Mouse (Mus musculus) midbrain, embryonic 16.5 days (tissue): Measurements from ENCODE around the gene Cntnap1. TPM values are rescaled to one million over a fixed set of nuclear protein-coding genes. Genes with fewer than 3 reads are reported as not detected.

Experiments used
- ATAC-seq: fragments of 200-750 bp; cut with Nextera tagmentation; 2 replicates; pipeline ENCODE4 v1.8.0; 2017; ENCODE audit warnings: moderate TSS enrichment
- H3K27ac ChIP-seq: fragments of 300-500 bp; sonication (generic); 2 replicates; pipeline ENCODE4 v1.5.1; 2014; ENCODE audit warnings: mild to moderate bottlenecking, low read length, mixed read lengths
- H3K27me3 ChIP-seq: fragments of 300-500 bp; sonication (generic); 2 replicates; pipeline ENCODE4 v1.6.1; 2014; ENCODE audit warnings: low read depth, low read length, mixed read lengths; ENCODE audit not compliant: control insufficient read depth, insufficient read depth
- H3K36me3 ChIP-seq: fragments of 300-500 bp; sonication (generic); 2 replicates; pipeline ENCODE4 v1.6.1; 2014; ENCODE audit warnings: mild to moderate bottlenecking, low read length, moderate library complexity, mixed read lengths; ENCODE audit not compliant: control insufficient read depth, insufficient read depth
- H3K4me1 ChIP-seq: fragments of 300-500 bp; sonication (generic); 2 replicates; pipeline ENCODE4 v1.6.1; 2014; ENCODE audit warnings: mild to moderate bottlenecking, low read length, mixed read lengths; ENCODE audit not compliant: control insufficient read depth, insufficient read depth
- H3K4me2 ChIP-seq: fragments of 300-500 bp; sonication (generic); 2 replicates; pipeline ENCODE4 v1.6.1; 2014; ENCODE audit warnings: mild to moderate bottlenecking, low read length, mixed read lengths
- H3K4me3 ChIP-seq: fragments of 300-500 bp; sonication (generic); 2 replicates; pipeline ENCODE4 v1.5.1; 2014; ENCODE audit warnings: low read depth, mild to moderate bottlenecking, low read length, moderate library complexity, mixed read lengths
- H3K9ac ChIP-seq: fragments of 300-500 bp; sonication (generic); 2 replicates; pipeline ENCODE4 v1.6.1; 2014; ENCODE audit warnings: low read depth, low read length, mixed read lengths
- H3K9me3 ChIP-seq: fragments of 300-500 bp; sonication (generic); replicated peaks from 2 replicates; pipeline ENCODE4 v1.6.1; 2014; ENCODE audit warnings: mild to moderate bottlenecking, low read length, mixed read lengths; ENCODE audit not compliant: control insufficient read depth, poor library complexity, severe bottlenecking
- WGBS: fragments of 180-500 bp; shearing (Covaris S2); extraction: QIAGEN DNeasy Blood & Tissue Kit; methylation state at CpG from one replicate; pipeline ENCODE4 v1.1.7; 2014; 5-methylcytosine and 5-hydroxymethylcytosine counted together
- polyA plus RNA-seq: library from polyadenylated mRNA; unstranded; fragments of >200 nt; fragmentation: Nextera tagmentation; extraction: Ambion mirVana; gene quantifications from 2 replicates; pipeline ENCODE4 v1.2.1, GENCODE M21; 2015

The Cntnap1 gene
- polyA plus RNA-seq, 1 experiment from 2014 or later, result 4.7 TPM

- Histone ChIP-seq H3K4me2 (no peak overlapping the region), H3K27ac (no peak overlapping the region), H3K4me3 (no peak overlapping the region), H3K4me1 (peaks cover 12% of the 10 kb centered on the region), H3K9me3 (no peaks in the 10 kb centered on the region), H3K9ac (no peak overlapping the region), H3K36me3 (peaks cover 12% of the 10 kb centered on the region; the same call in 1 of the 2 replicates), H3K27me3 (peaks cover 68% of the 10 kb centered on the region)
- no peak for ATAC-seq
- 23% methylated on average over 35 of the region's 35 CpGs for WGBS
These were observed 5.4 kb upstream of the Cntnap1 start for GRCm38 (mm10) chr11:101164677-101165580.

- Histone ChIP-seq H3K4me3 (no peak overlapping the region), H3K36me3 (peaks cover 12% of the 10 kb centered on the region; the same call in 1 of the 2 replicates), H3K4me1 (peaks cover 20% of the 10 kb centered on the region), H3K27me3 (peaks cover 68% of the 10 kb centered on the region), H3K27ac (no peak overlapping the region), H3K9ac (no peak overlapping the region), H3K4me2 (no peak overlapping the region), H3K9me3 (no peaks in the 10 kb centered on the region)
- no peak for ATAC-seq
- 49% methylated on average over 14 of the region's 14 CpGs for WGBS
These were observed 4.0 kb upstream of the Cntnap1 start for GRCm38 (mm10) chr11:101166357-101166756.

- H3K4me1 ChIP-seq, result peaks cover 23% of the 10 kb centered on the region
- 52% methylated on average over 19 of the region's 19 CpGs for WGBS
- ATAC-seq, result no peak
- no peaks in the 10 kb centered on the region for H3K9me3 ChIP-seq
- H3K36me3 ChIP-seq, result peaks cover 9% of the 10 kb centered on the region; the same call in 1 of the 2 replicates
- no peak overlapping the region for H3K9ac ChIP-seq
- no peak overlapping the region for H3K4me3 ChIP-seq
- peaks cover 65% of the 10 kb centered on the region for H3K27me3 ChIP-seq
- H3K27ac ChIP-seq, result no peak overlapping the region
- H3K4me2 ChIP-seq, result no peak overlapping the region
These were observed 2.9 kb upstream of the Cntnap1 start for GRCm38 (mm10) chr11:101167211-101167962.

- Histone ChIP-seq H3K4me2 (no peak overlapping the region), H3K27ac (no peak overlapping the region), H3K9me3 (no peaks in the 10 kb centered on the region), H3K36me3 (peaks cover 9% of the 10 kb centered on the region; the same call in 1 of the 2 replicates), H3K9ac (no peak overlapping the region), H3K4me1 (peaks cover 27% of the 10 kb centered on the region), H3K4me3 (no peak overlapping the region), H3K27me3 (peaks cover 60% of the 10 kb centered on the region)
- ATAC-seq, result no peak
- 52% methylated on average over 8 of the region's 8 CpGs for WGBS
These were observed 2.4 kb upstream of the Cntnap1 start for GRCm38 (mm10) chr11:101167963-101168300.

- Histone ChIP-seq H3K4me3 (no peak overlapping the region), H3K9me3 (no peaks in the 10 kb centered on the region), H3K27ac (no peak overlapping the region), H3K27me3 (peaks cover 58% of the 10 kb centered on the region), H3K36me3 (peaks cover 9% of the 10 kb centered on the region; the same call in 1 of the 2 replicates), H3K4me2 (peak overlapping the region; percentile 68; the same call in 1 of the 2 replicates), H3K4me1 (peaks cover 32% of the 10 kb centered on the region), H3K9ac (no peak overlapping the region)
- 64% methylated on average over 18 of the region's 18 CpGs for WGBS
- no peak for ATAC-seq
These were observed 1.9 kb upstream of the Cntnap1 start for GRCm38 (mm10) chr11:101168301-101168980.

GRCm38 (mm10) chr11:101169301-101170107 lies 819 bp upstream of the Cntnap1 start:
- no peak for ATAC-seq
- peaks cover 42% of the 10 kb centered on the region for H3K4me1 ChIP-seq
- H3K36me3 ChIP-seq, result peaks cover 4% of the 10 kb centered on the region; the same call in 1 of the 2 replicates
- H3K27ac ChIP-seq, result no peak overlapping the region
- H3K27me3 ChIP-seq, result peaks cover 48% of the 10 kb centered on the region
- H3K9ac ChIP-seq, result peak overlapping the region; percentile 75
- peak overlapping the region; percentile 68 for H3K4me2 ChIP-seq
- peak overlapping the region; percentile 72 for H3K4me3 ChIP-seq
- no peaks in the 10 kb centered on the region for H3K9me3 ChIP-seq
- 12% methylated on average over 15 of the region's 17 CpGs for WGBS

- H3K4me1 ChIP-seq, result peaks cover 51% of the 10 kb centered on the region
- WGBS, result under 1% methylated on average over 35 of the region's 50 CpGs
- H3K36me3 ChIP-seq, result peaks cover 4% of the 10 kb centered on the region; the same call in 1 of the 2 replicates
- peak within 1 kb of the TSS; percentile 75 for H3K9ac ChIP-seq
- peak within 1 kb of the TSS; percentile 92 for H3K4me2 ChIP-seq
- ATAC-seq, result peak; percentile 96
- peak within 1 kb of the TSS; percentile 79 for H3K27ac ChIP-seq
- H3K9me3 ChIP-seq, result no peaks in the 10 kb centered on the region
- H3K27me3 ChIP-seq, result peaks cover 33% of the 10 kb centered on the region
- peak within 1 kb of the TSS; percentile 72 for H3K4me3 ChIP-seq
These were observed 688 bp downstream of the Cntnap1 start, which contains the start of gene Plekhh3 for GRCm38 (mm10) chr11:101170811-101171610. Gene Plekhh3, minus strand, starts transcription at chr11:101171351.
